Mouse (Mus musculus) bone marrow, adult 2 months (tissue): ENCODE data around the gene Tspo. TPM values are rescaled to one million over a fixed set of nuclear protein-coding genes. Genes with fewer than 3 reads are reported as not detected.

Experiments
- H3K27ac ChIP-seq: fragments of 200-500 bp; 2 replicates; pipeline ENCODE4 v1.5.1; 2012; ENCODE audit warnings: low read depth, mild to moderate bottlenecking, control low read depth, inconsistent platforms, low read length; ENCODE audit not compliant: control insufficient read depth, poor library complexity, insufficient read depth
- H3K4me1 ChIP-seq: fragments of 200-500 bp; 2 replicates; pipeline ENCODE4 v1.6.1; 2011; ENCODE audit warnings: low read length; ENCODE audit not compliant: control insufficient read depth, insufficient read depth
- H3K4me3 ChIP-seq: fragments of 200-500 bp; replicated peaks from 2 replicates; pipeline ENCODE3; 2011; ENCODE audit warnings: mild to moderate bottlenecking, low read depth, low read length, control low read depth; ENCODE audit not compliant: control insufficient read depth
- CTCF ChIP-seq: fragments of 200-500 bp; IDR thresholded peaks from 2 replicates; pipeline ENCODE4 v1.5.1; 2011; ENCODE audit warnings: low read length, control low read depth; ENCODE audit not compliant: control insufficient read depth, insufficient read depth
- POLR2A ChIP-seq: fragments of 200-500 bp; IDR thresholded peaks from 2 replicates; pipeline ENCODE4 v1.6.1; 2011; ENCODE audit warnings: low read depth, mild to moderate bottlenecking, control low read depth, low read length, borderline replicate concordance; ENCODE audit not compliant: control insufficient read depth
- WGBS: fragments of 180-500 bp; shearing (Covaris S2); methylation state at CpG from one replicate; pipeline ENCODE4 v1.1.7; 2018; 5-methylcytosine and 5-hydroxymethylcytosine counted together
- polyA plus RNA-seq: library from polyadenylated mRNA; stranded (reverse); fragments of >200 nt; gene quantifications from 2 replicates; pipeline ENCODE4 v1.2.4, GENCODE M21; 2011; ENCODE audit warnings: low replicate concordance; ENCODE audit not compliant: missing spikeins, insufficient read depth, insufficient read length

Tspo gene
- polyA plus RNA-seq, 1 experiment, result 97.0 TPM

DNA sequence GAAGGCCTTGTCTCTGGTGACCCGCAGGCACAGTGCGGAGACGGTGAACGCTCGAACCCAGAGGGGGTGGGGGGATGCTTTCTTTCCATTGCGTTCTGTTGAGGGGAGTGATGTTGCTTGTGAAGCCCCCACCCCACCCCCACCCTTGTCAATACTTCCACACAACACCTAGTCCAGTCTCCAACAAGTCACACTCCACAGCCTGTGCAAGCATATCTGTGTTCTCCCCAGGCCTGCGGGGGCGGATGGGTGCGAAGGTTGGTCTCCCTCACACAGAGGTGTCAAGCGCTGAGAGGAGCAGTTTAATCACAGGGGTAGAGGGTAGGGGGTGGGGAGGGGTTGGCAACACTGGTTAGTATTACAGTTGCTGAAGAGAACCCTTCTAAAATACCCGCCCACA lies 42.8 kb downstream of the Tspo start:
- Histone ChIP-seq H3K27ac (peak overlapping the region; percentile 28; the same call in 1 of the 2 replicates), H3K4me1 (peaks cover 4% of the 10 kb centered on the region), H3K4me3 (no peak overlapping the region)
- TF ChIP-seq CTCF, result no peak
- TF ChIP-seq POLR2A, result no peak
- WGBS, result 86% methylated on average over 11 of the region's 11 CpGs

DNA sequence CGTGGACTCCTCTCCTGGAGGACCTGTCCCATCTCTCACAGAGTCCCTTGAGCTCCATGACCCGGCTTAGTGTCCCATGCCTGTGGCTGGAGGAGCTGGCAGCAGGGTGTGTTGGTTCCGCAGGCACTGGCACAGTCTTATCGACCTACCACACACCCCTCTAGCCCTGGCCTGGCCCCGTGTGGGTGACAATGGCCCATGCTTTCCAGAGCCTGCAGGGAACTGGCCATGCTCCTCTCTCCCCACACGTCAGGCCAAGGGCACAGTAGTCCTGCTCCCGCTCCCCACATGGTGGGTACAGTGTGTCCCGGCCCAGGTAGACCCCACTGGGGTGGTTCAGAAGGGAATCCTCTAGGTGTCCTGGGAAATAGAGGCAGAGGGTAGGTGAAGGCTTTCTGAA lies 43.3 kb downstream of the Tspo start:
- Histone ChIP-seq H3K4me1 (peaks cover 3% of the 10 kb centered on the region; the same call in 1 of the 2 replicates), H3K27ac (peak overlapping the region; percentile 59), H3K4me3 (no peak overlapping the region)
- WGBS, result 68% methylated on average over 8 of the region's 8 CpGs
- no peak for TF ChIP-seq CTCF
- TF ChIP-seq POLR2A, result 0 out of 2 replicates have a peak, but pooled peaks have one; percentile 18

DNA sequence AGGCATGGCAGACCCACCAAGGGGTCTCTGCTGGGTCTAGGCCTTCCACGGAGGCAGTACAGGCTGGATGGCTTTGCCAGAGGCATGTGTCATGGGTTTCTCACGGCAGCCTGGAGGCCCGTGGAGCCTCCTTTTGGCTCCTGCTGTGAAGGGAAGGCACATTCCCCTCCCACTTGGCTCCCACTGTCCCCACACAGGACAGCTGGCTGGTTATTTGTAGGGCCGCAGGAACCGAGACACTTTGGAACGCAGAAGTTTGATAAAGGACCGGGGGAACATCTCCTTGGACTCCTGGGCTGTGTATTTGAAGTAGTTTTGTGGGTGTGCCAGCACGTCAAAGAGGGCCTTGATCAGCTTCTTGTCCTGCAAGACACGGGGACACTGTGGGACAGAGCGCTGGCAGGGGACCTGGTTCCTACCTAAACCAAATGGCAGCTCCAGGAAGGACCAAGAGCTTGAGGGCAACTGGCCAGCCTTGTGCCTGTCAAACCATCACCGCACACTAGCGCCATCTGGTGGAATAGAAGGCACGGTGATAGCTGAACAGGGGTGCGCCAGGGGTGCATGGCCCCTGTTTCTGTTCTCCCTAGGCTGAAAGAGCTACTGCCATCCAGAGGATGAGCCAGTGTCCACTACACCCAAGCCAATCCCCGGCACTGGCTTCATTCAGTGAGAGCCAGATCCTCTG lies 43.9 kb downstream of the Tspo start:
- Histone ChIP-seq H3K27ac (peak overlapping the region; percentile 59), H3K4me3 (no peak overlapping the region), H3K4me1 (peaks cover 3% of the 10 kb centered on the region; the same call in 1 of the 2 replicates)
- no peak for TF ChIP-seq POLR2A
- peak; percentile 96 for TF ChIP-seq CTCF
- WGBS, result 46% methylated on average over 15 of the region's 15 CpGs

DNA sequence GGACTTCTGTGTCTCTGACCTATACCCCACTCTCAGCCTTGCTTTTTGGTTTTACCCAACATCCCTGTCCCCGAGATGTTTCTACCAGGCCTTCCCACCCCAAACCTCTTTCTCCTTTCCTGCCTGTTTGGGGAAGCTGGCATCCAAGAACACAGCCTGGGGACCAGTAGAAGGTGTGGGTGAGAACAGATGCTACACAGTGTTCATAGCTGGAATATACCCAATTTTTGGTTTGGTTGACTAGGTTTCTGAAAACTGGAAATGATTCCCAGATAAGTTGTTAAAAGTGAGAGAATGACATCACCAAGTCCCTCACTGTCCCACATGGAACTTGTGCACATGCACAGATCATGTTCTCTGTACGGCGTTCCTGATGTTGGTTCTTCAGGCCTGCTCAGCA lies 51.9 kb downstream of the Tspo start:
- TF ChIP-seq POLR2A (no peak), CTCF (no peak)
- Histone ChIP-seq H3K4me3 (no peak overlapping the region), H3K27ac (no peak overlapping the region), H3K4me1 (no peaks in the 10 kb centered on the region)
- 83% methylated on average over 3 of the region's 3 CpGs for WGBS

Other genes with a start within 250 kb of the Tspo start
- gene Arfgap3, start 213.3 kb upstream of the Tspo start, polyA plus RNA-seq, result 7.5 and 12.1 TPM in 2 replicates
- 47.6 and 48.2 TPM in 2 replicates for gene Pacsin2, start 99.0 kb upstream of the Tspo start, polyA plus RNA-seq
- gene Ttll1, start 52.7 kb upstream of the Tspo start, polyA plus RNA-seq, result 2.4 and 5.1 TPM in 2 replicates
- gene Bik, start 36.7 kb upstream of the Tspo start, polyA plus RNA-seq, result 3.3 and 4.9 TPM in 2 replicates
- 5.4 and 11.0 TPM in 2 replicates for gene Mcat, start 195 bp downstream of the Tspo start, polyA plus RNA-seq
- 18.6 and 19.8 TPM in 2 replicates for gene Ttll12, start 31.6 kb downstream of the Tspo start, polyA plus RNA-seq
- 0.45 TPM in 1 of 2 replicates, not detected in the other for gene Scube1, start 161.4 kb downstream of the Tspo start, polyA plus RNA-seq
- not detected in 2 replicates for gene Mpped1, start 215.9 kb downstream of the Tspo start, polyA plus RNA-seq